Mouse (Mus musculus) liver, embryonic 15.5 days (tissue): Measurements from ENCODE around the gene Emilin1. TPM values are rescaled to one million over a fixed set of nuclear protein-coding genes. Genes with fewer than 3 reads are reported as not detected.

Experiments used
- ATAC-seq: fragments of 200-750 bp; cut with Nextera tagmentation; 2 replicates; pipeline ENCODE4 v1.8.0; 2017; ENCODE audit warnings: moderate number of reproducible peaks, mild to moderate bottlenecking, moderate library complexity; ENCODE audit not compliant: insufficient read depth
- H3K27ac ChIP-seq: fragments of 300-500 bp; sonication (generic); replicated peaks from 2 replicates; pipeline ENCODE4 v1.5.1; 2015; ENCODE audit warnings: mild to moderate bottlenecking, inconsistent platforms
- H3K27me3 ChIP-seq: fragments of 300-500 bp; sonication (generic); 2 replicates; pipeline ENCODE4 v1.6.1; 2015; ENCODE audit warnings: mild to moderate bottlenecking, inconsistent platforms
- H3K36me3 ChIP-seq: fragments of 300-500 bp; sonication (generic); replicated peaks from 2 replicates; pipeline ENCODE4 v1.6.1; 2015; ENCODE audit warnings: moderate library complexity, mild to moderate bottlenecking, inconsistent platforms
- H3K4me1 ChIP-seq: fragments of 300-500 bp; sonication (generic); replicated peaks from 2 replicates; pipeline ENCODE4 v1.6.1; 2015; ENCODE audit warnings: inconsistent platforms
- H3K4me2 ChIP-seq: fragments of 300-500 bp; sonication (generic); 2 replicates; pipeline ENCODE4 v1.6.1; 2015; ENCODE audit warnings: moderate library complexity, mild to moderate bottlenecking, inconsistent platforms
- H3K4me3 ChIP-seq: fragments of 300-500 bp; sonication (generic); replicated peaks from 2 replicates; pipeline ENCODE4 v1.5.1; 2015; ENCODE audit warnings: mild to moderate bottlenecking, inconsistent platforms
- H3K9ac ChIP-seq: fragments of 300-500 bp; sonication (generic); 2 replicates; pipeline ENCODE4 v1.6.1; 2015; ENCODE audit warnings: moderate library complexity, mild to moderate bottlenecking, inconsistent platforms
- H3K9me3 ChIP-seq: fragments of 300-500 bp; sonication (generic); replicated peaks from 2 replicates; pipeline ENCODE4 v1.6.1; 2016; ENCODE audit warnings: inconsistent platforms
- WGBS: fragments of 180-500 bp; shearing (Covaris S2); methylation state at CpG from one replicate; pipeline ENCODE4 v1.1.7; 2015; ENCODE audit warnings: mixed read lengths; ENCODE audit not compliant: insufficient replicate concordance; 5-methylcytosine and 5-hydroxymethylcytosine counted together
- polyA plus RNA-seq: library from polyadenylated mRNA; unstranded; fragments of >200 nt; fragmentation: Nextera tagmentation; extraction: Ambion mirVana; gene quantifications from 2 replicates; pipeline ENCODE4 v1.2.1, GENCODE M21; 2015

The Emilin1 gene
- polyA plus RNA-seq, 1 experiment from 2014 or later = 37.6 TPM

GRCm38 (mm10) chr5:30926073-30926472, 12.9 kb downstream of the Emilin1 start:
- Histone ChIP-seq H3K4me3 (no peak overlapping the region), H3K27me3 (no peaks in the 10 kb centered on the region), H3K4me2 (no peak overlapping the region), H3K9ac (no peak overlapping the region), H3K36me3 (no peaks in the 10 kb centered on the region), H3K4me1 (peaks cover 27% of the 10 kb centered on the region), H3K9me3 (no peaks in the 10 kb centered on the region), H3K27ac (no peak overlapping the region)
- 66% methylated on average over 2 of the region's 2 CpGs for WGBS
- no peak for ATAC-seq

DNA sequence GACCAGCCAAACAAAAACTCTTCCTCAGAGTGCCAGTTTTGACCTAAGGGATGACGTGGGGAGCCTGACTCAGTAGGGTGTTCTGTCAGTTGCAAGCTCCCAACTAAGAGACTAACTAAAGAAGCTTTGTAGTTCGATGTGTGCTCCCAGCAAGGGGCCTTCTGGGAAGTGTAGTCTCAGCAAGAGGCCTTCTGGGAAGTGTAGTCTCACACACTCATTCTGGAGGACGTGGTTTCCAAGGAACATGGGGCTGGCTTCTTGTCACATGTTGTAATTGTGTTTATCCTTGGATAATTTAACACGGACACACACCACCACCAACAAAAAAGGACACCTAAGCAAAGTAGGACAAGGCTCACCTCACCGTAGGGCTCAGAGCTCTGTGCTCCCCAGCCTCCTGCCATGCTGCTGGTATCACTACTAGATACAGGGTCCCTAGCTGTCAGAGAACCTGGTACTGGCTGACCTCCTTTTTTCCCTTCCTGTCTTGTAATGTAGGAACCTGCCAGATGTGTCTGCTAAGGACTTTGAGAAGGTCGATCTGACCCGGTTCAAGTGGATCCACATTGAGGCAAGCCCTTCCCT, 14.8 kb downstream of the Emilin1 start:
- H3K9ac ChIP-seq = no peak overlapping the region
- WGBS = 43% methylated on average over 7 of the region's 7 CpGs
- no peak overlapping the region for H3K4me2 ChIP-seq
- no peaks in the 10 kb centered on the region for H3K36me3 ChIP-seq
- H3K9me3 ChIP-seq = no peaks in the 10 kb centered on the region
- peaks cover 9% of the 10 kb centered on the region for H3K4me1 ChIP-seq
- no peak overlapping the region for H3K27ac ChIP-seq
- ATAC-seq = no peak
- H3K27me3 ChIP-seq = no peaks in the 10 kb centered on the region
- H3K4me3 ChIP-seq = no peak overlapping the region

GRCm38 (mm10) chr5:30930121-30930520, 16.9 kb downstream of the Emilin1 start:
- H3K36me3 ChIP-seq = no peaks in the 10 kb centered on the region
- H3K9me3 ChIP-seq = no peaks in the 10 kb centered on the region
- no peak overlapping the region for H3K27ac ChIP-seq
- 54% methylated on average over 4 of the region's 4 CpGs for WGBS
- no peak overlapping the region for H3K4me3 ChIP-seq
- H3K4me2 ChIP-seq = no peak overlapping the region
- no peak overlapping the region for H3K9ac ChIP-seq
- no peak for ATAC-seq
- H3K4me1 ChIP-seq = no peaks in the 10 kb centered on the region
- no peaks in the 10 kb centered on the region for H3K27me3 ChIP-seq

- ATAC-seq = no peak
- WGBS = 77% methylated on average over 6 of the region's 6 CpGs
These were observed 17.6 kb downstream of the Emilin1 start for GRCm38 (mm10) chr5:30930846-30931245.

DNA sequence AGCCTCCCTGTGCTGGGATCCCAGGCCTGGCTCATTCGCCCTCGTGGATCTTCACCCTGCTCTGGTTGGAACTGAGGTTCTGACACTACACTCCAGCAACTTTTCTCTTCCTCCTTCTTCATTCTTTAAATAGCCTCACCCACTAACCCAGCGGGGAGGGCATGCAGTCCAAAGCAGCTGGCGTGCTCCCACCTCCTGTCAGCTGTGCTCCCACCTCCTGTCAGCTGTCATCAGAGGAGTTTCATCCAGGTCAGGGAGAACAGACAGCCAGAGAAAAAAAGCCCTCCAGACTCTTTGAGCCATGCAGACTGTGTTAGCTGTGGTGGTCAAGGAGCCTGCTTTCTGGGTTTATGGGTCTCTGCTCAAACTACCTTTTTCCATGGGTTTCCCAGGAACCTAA, 18.2 kb downstream of the Emilin1 start:
- Histone ChIP-seq H3K27me3 (no peaks in the 10 kb centered on the region), H3K9ac (no peak overlapping the region), H3K4me2 (no peak overlapping the region), H3K4me1 (no peaks in the 10 kb centered on the region), H3K36me3 (no peaks in the 10 kb centered on the region), H3K4me3 (no peak overlapping the region), H3K27ac (no peak overlapping the region), H3K9me3 (no peaks in the 10 kb centered on the region)
- WGBS = 53% methylated on average over 4 of the region's 4 CpGs
- no peak for ATAC-seq

More at GRCm38 (mm10) chr5:30930846-30931245, 17.6 kb downstream of the Emilin1 start:
- Histone ChIP-seq H3K4me3 (no peak overlapping the region), H3K27ac (no peak overlapping the region), H3K36me3 (no peaks in the 10 kb centered on the region), H3K4me1 (no peaks in the 10 kb centered on the region), H3K9ac (no peak overlapping the region), H3K9me3 (no peaks in the 10 kb centered on the region), H3K27me3 (no peaks in the 10 kb centered on the region), H3K4me2 (no peak overlapping the region)

DNA sequence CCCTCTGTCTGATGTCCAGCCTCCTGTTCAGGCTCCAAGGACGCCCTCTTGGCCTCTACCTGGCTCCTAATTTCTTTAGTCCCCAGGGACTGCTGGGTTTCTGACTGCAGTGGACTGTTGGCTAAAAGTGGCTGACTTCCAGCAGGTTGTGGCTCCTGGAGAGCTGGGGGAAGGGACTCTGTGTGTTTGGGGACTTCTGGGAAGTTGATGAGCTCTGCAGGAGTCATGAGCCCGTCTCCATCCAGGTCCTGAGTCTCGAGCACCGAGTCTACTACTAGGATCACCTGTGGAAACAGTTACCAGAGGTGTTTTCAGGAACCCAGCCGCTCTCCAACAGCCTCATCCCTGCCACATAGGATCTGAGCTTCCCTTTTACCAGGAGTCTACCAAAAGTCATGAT, 20.5 kb downstream of the Emilin1 start:
- Histone ChIP-seq H3K36me3 (no peaks in the 10 kb centered on the region), H3K27me3 (no peaks in the 10 kb centered on the region), H3K9ac (no peak overlapping the region), H3K9me3 (no peaks in the 10 kb centered on the region), H3K4me2 (no peak overlapping the region), H3K4me3 (no peak overlapping the region), H3K27ac (no peak overlapping the region), H3K4me1 (no peaks in the 10 kb centered on the region)
- 52% methylated on average over 5 of the region's 5 CpGs for WGBS
- no peak for ATAC-seq

GRCm38 (mm10) chr5:30934725-30935461, 21.7 kb downstream of the Emilin1 start:
- Histone ChIP-seq H3K9ac (no peak overlapping the region), H3K4me1 (no peaks in the 10 kb centered on the region), H3K9me3 (no peaks in the 10 kb centered on the region), H3K4me3 (no peak overlapping the region), H3K4me2 (no peak overlapping the region), H3K27me3 (no peaks in the 10 kb centered on the region), H3K36me3 (no peaks in the 10 kb centered on the region), H3K27ac (no peak overlapping the region)
- 75% methylated on average over 5 of the region's 5 CpGs for WGBS
- ATAC-seq = no peak

- H3K27ac ChIP-seq = no peak overlapping the region
- WGBS = 73% methylated on average over 2 of the region's 2 CpGs
- H3K27me3 ChIP-seq = peaks cover 24% of the 10 kb centered on the region
- no peaks in the 10 kb centered on the region for H3K9me3 ChIP-seq
- H3K4me3 ChIP-seq = no peak overlapping the region
- H3K4me2 ChIP-seq = no peak overlapping the region
- no peak for ATAC-seq
- H3K9ac ChIP-seq = no peak overlapping the region
- H3K36me3 ChIP-seq = no peaks in the 10 kb centered on the region
- H3K4me1 ChIP-seq = peaks cover 5% of the 10 kb centered on the region
These were observed 29.8 kb downstream of the Emilin1 start for GRCm38 (mm10) chr5:30943004-30943403.

DNA sequence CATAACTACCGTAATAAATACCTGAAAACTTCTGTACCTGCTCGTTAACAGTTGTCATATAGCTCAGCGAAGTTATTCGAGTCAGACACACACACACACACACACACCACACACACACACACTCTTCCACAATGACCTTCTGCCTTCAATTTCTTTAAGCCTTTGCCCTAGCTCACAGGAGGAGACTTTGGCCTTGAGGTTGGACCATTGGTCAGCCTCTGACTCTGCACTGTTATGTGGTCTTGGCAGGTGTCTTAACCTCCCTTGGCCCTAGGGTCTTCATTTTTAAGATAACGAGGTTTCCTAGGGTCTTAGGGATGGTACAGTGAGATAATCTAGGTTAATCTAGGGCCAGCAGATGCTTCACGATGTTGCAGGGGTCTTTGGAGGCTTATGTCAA, 31.1 kb downstream of the Emilin1 start:
- Histone ChIP-seq H3K27me3 (peaks cover 27% of the 10 kb centered on the region), H3K9me3 (no peaks in the 10 kb centered on the region), H3K4me2 (no peak overlapping the region), H3K4me3 (no peak overlapping the region), H3K9ac (no peak overlapping the region), H3K4me1 (peaks cover 15% of the 10 kb centered on the region), H3K36me3 (no peaks in the 10 kb centered on the region), H3K27ac (no peak overlapping the region)
- no peak for ATAC-seq
- WGBS = 64% methylated on average over 6 of the region's 6 CpGs

- no peak within 1 kb of the TSS for H3K27ac ChIP-seq
- H3K36me3 ChIP-seq = no peaks in the 10 kb centered on the region
- 8% methylated on average over 44 of the region's 44 CpGs for WGBS
- H3K4me3 ChIP-seq = peak within 1 kb of the TSS; percentile 46
- peaks cover 27% of the 10 kb centered on the region for H3K27me3 ChIP-seq
- peak within 1 kb of the TSS; percentile 65 for H3K4me2 ChIP-seq
- ATAC-seq = peak; percentile 37
- no peak within 1 kb of the TSS for H3K9ac ChIP-seq
- peaks cover 22% of the 10 kb centered on the region for H3K4me1 ChIP-seq
- H3K9me3 ChIP-seq = no peaks in the 10 kb centered on the region
These were observed 32.0 kb downstream of the Emilin1 start, which contains the start of gene Cgref1 for GRCm38 (mm10) chr5:30944956-30945781. Cgref1 (minus strand) TSS chr5:30945591.

DNA sequence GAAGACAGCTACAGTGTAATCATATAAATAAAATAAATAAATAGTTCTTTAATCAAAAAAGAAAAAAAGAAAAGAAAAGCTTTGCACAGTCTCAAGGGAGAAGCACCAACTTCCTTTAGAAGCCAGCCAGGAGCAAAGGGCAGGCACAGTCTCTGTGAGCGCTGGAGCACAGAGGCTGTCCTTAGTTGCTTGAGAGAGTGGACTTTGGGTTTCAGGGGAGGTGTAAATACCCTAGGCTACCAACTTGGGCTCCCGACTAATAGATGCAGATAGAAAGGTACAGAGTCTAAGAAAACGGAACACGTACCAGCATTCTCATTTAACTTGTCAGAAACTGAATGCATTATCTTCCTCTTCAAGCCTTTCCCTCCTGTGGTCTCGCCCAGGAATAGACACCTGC, 35.4 kb downstream of the Emilin1 start:
- H3K9ac ChIP-seq = no peak overlapping the region
- 57% methylated on average over 5 of the region's 5 CpGs for WGBS
- no peak for ATAC-seq
- peaks cover 15% of the 10 kb centered on the region for H3K36me3 ChIP-seq
- H3K9me3 ChIP-seq = no peaks in the 10 kb centered on the region
- no peak overlapping the region for H3K4me2 ChIP-seq
- H3K4me3 ChIP-seq = no peak overlapping the region
- peaks cover 39% of the 10 kb centered on the region for H3K4me1 ChIP-seq
- H3K27ac ChIP-seq = no peak overlapping the region
- peaks cover 27% of the 10 kb centered on the region for H3K27me3 ChIP-seq
